ENCODE assay signal across 14 mouse cellular contexts in the genomic region with DNA sequence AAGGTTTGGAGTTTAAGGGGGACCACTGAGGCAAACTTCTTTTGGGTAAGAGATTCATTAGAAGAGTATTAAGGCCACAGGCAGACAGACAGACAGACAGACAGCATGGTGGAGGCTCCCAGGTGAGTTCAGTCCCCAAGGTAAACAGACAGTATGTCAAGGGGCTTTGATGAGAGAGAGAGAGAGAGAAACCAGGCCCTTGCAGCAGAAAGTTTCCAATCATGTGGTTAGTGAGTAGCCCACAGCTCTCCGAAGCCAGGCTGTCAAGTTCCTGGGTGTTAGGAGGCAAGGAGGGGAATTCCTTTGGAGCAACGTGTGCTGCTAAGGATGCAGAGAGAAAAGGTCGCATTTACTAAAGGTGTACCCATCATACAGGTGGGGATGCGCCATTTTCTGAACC. TPM values are rescaled to one million over a fixed set of nuclear protein-coding genes. Genes with fewer than 3 reads are reported as not detected.
DNase-seq lines count a peak whose midpoint lies in the region; ATAC-seq and TF ChIP-seq lines count a peak whose summit lies in the region.
"Had no signal": no experiment of that assay in that cellular context is flagged by ENCODE, and none has a peak within 500 bp of the region (broad histone marks: within the 10 kb centered on the region; RNA-seq: fewer than 3 reads in every experiment).

No protein-coding gene starts in this region.

- H3K9me3 ChIP-seq in liver, embryonic 11.5 days (ENCODE audit: control insufficient read depth, low read length) = no peaks in the 10 kb centered on the region
- no peaks in the 10 kb centered on the region for H3K9me3 ChIP-seq in CH12.LX (replicated peaks; ENCODE audit: low read length)
- H3K9me3 ChIP-seq: G1E had no signal

- H3K79me2 ChIP-seq in liver, adult 2 months (ENCODE audit: control insufficient read depth, insufficient read depth, low read length) = no peaks in the 10 kb centered on the region
- H3K79me2 ChIP-seq in CH12.LX (replicated peaks; ENCODE audit: control insufficient read depth, extremely low read depth, insufficient read depth, poor library complexity, severe bottlenecking) = no peaks in the 10 kb centered on the region

- in situ Hi-C loops in CH12.LX (cut with MboI; ENCODE audit: low pct_ligation_motif_present, low pct_unique_long_range_greater_than_20kb, low sequenced_read_pairs) = loop anchor here (5.0 kb wide), 1 partner anchor 45 kb away; no protein-coding TSS in a partner anchor

- TF ChIP-seq RAD21 in CH12.LX (IDR thresholded peaks at IDR 0.05; ENCODE audit: low read depth, low read length) = no peak

- no peak for TF ChIP-seq CTCF in liver, adult 2 months (IDR thresholded peaks at IDR 0.05; ENCODE audit: low read depth, low read length)
- no peak for TF ChIP-seq CTCF in CH12.LX (conservative IDR thresholded peaks at IDR 0.05 in 1 of 2, IDR thresholded peaks at IDR 0.05 in 1 of 2; ENCODE audit: low read depth in 2 of 2, low read length in 2 of 2)

- no peak overlapping the region for H3K9ac ChIP-seq in liver, adult 2 months (ENCODE audit: low read depth, low read length)
- H3K9ac ChIP-seq in liver, embryonic 11.5 days (ENCODE audit: low read depth, low read length) = no peak overlapping the region
- H3K9ac ChIP-seq in CH12.LX (ENCODE audit: insufficient read depth, low read depth) = no peak overlapping the region

- peaks cover 32% of the 10 kb centered on the region for H3K4me1 ChIP-seq in liver, adult 2 months (ENCODE audit: control insufficient read depth, insufficient read depth, low read length)
- H3K4me1 ChIP-seq in liver, embryonic 11.5 days (replicated peaks; ENCODE audit: control insufficient read depth, insufficient read depth, low read length) = no peaks in the 10 kb centered on the region
- H3K4me1 ChIP-seq in CH12.LX (ENCODE audit: control insufficient read depth in 1 of 2, insufficient read depth in 2 of 2) = peaks cover 20 to 35% of the 10 kb centered on the region in 2 experiments

- DNase-seq in liver, adult 2 months (ENCODE audit: extremely low read depth, low read depth, low spot score) = no peak
- no peak for DNase-seq in liver, embryonic 11.5 days (ENCODE audit: low spot score)
- no peak for DNase-seq in CH12.LX (ENCODE audit: extremely low read depth)
- DNase-seq: adrenal gland, adult 8-10 months; adrenal gland, postnatal 25 days; B cell, adult 2 months; cerebellum, adult 11 months; cerebellum, adult 18-20 months; cerebellum, adult 2 months had no signal

- no peak for TF ChIP-seq POLR2A in liver, adult 2 months (IDR thresholded peaks at IDR 0.05; ENCODE audit: extremely low read depth, insufficient read depth, low read length)
- TF ChIP-seq POLR2A in CH12.LX (IDR thresholded peaks at IDR 0.05; ENCODE audit: low read depth, low read length) = no peak

- no peak for ATAC-seq in liver, embryonic 11.5 days (replicated peaks; ENCODE audit: low FRiP score)
- no peak for ATAC-seq in frontal cortex, adult (ENCODE audit: low TSS enrichment)
- ATAC-seq: activated CD4-positive, CD25-positive, alpha-beta regulatory T cell, adult 4 months; CD4-positive, CD25-positive, alpha-beta regulatory T cell, adult 4 months; Patski had no signal

- peak; percentile 77 for TF ChIP-seq EP300 in CH12.LX (IDR thresholded peaks at IDR 0.05; ENCODE audit: low read length)

- no peaks in the 10 kb centered on the region for H3K27me3 ChIP-seq in liver, adult 2 months (ENCODE audit: control insufficient read depth, insufficient read depth, low read length)
- H3K27me3 ChIP-seq in liver, embryonic 11.5 days (replicated peaks; ENCODE audit: control insufficient read depth, insufficient read depth, low read length) = peaks cover 3% of the 10 kb centered on the region; the same call in 1 of the 2 replicates
- H3K27me3 ChIP-seq in CH12.LX (replicated peaks) = no peaks in the 10 kb centered on the region

- dilution Hi-C loops in CH12.LX (cut with MboI; ENCODE audit: extremely low pct_ligation_motif_present, extremely low pct_unique_long_range_greater_than_20kb, low sequenced_read_pairs) = no loop called here

- H3K4me3 ChIP-seq in liver, adult 2 months (ENCODE audit: insufficient read depth, low read depth, low read length) = no peak overlapping the region
- H3K4me3 ChIP-seq in liver, embryonic 11.5 days (ENCODE audit: low read depth, low read length) = no peak overlapping the region
- H3K4me3 ChIP-seq in CH12.LX (replicated peaks in 1 of 3; ENCODE audit: low read depth in 2 of 3, low read length in 2 of 3, poor library complexity in 1 of 3) = no peak overlapping the region

- no peak overlapping the region for H3K4me2 ChIP-seq in liver, embryonic 11.5 days
- no peak overlapping the region for H3K4me2 ChIP-seq in CH12.LX (ENCODE audit: insufficient read depth, low read depth, poor library complexity, severe bottlenecking)

- no peaks in the 10 kb centered on the region for H3K36me3 ChIP-seq in liver, adult 2 months (ENCODE audit: control insufficient read depth, insufficient read depth, low read length)
- no peaks in the 10 kb centered on the region for H3K36me3 ChIP-seq in liver, embryonic 11.5 days (ENCODE audit: control insufficient read depth, insufficient read depth, low read length)
- no peaks in the 10 kb centered on the region for H3K36me3 ChIP-seq in CH12.LX (replicated peaks in 1 of 2; ENCODE audit: control insufficient read depth in 1 of 2, insufficient read depth in 1 of 2, low read length in 1 of 2)
- H3K36me3 ChIP-seq: G1E had no signal

- 82% methylated on average over 4 of the region's 4 CpGs for WGBS in liver, adult 2 months
- 58% methylated on average over 4 of the region's 4 CpGs for WGBS in liver, embryonic 11.5 days

- H3K27ac ChIP-seq in liver, adult 2 months (replicated peaks; ENCODE audit: insufficient read depth, low read depth, low read length) = peak overlapping the region; percentile 6
- H3K27ac ChIP-seq in liver, embryonic 11.5 days (ENCODE audit: low read depth, low read length) = no peak overlapping the region
- H3K27ac ChIP-seq in CH12.LX (ENCODE audit: insufficient read depth, low read depth) = no peak overlapping the region

TF ChIP-seq in CH12.LX, 34 proteins besides CTCF, POLR2A, EP300 and RAD21:
- TF ChIP-seq ETS1 (conservative IDR thresholded peaks at IDR 0.05; ENCODE audit: low read depth, low read length) (peak; percentile 36; the same call in 1 of the 2 replicates), IRF4 (IDR thresholded peaks at IDR 0.05; ENCODE audit: low read depth, low read length) (peak; percentile 64), SIN3A (IDR thresholded peaks at IDR 0.05; ENCODE audit: low read length) (0 out of 2 replicates have a peak, but pooled peaks have one; percentile 30), MYC (IDR thresholded peaks at IDR 0.05; ENCODE audit: low read depth, low read length) (0 out of 2 replicates have a peak, but pooled peaks have one; percentile 46), CHD2 (IDR thresholded peaks at IDR 0.05; ENCODE audit: low read length) (no peak), ELF1 (IDR thresholded peaks at IDR 0.05; ENCODE audit: low read depth, low read length) (0 out of 2 replicates have a peak, but pooled peaks have one; percentile 20), SMC3 (IDR thresholded peaks at IDR 0.05; ENCODE audit: low read depth, low read length) (no peak; the same call in 1 of the 2 replicates), MXI1 (IDR thresholded peaks at IDR 0.05; ENCODE audit: low read depth, low read length) (peak; percentile 17; the same call in 1 of the 2 replicates), TCF12 (IDR thresholded peaks at IDR 0.05; ENCODE audit: low read depth, low read length) (0 out of 2 replicates have a peak, but pooled peaks have one; percentile 16), POLR2AphosphoS2 (IDR thresholded peaks at IDR 0.05; ENCODE audit: low read depth, low read length) (no peak), USF1 (IDR thresholded peaks at IDR 0.05; ENCODE audit: low read depth, low read length) (peak; percentile 9; the same call in 1 of the 2 replicates), MAZ (IDR thresholded peaks at IDR 0.05; ENCODE audit: low read depth, low read length) (0 out of 2 replicates have a peak, but pooled peaks have one; percentile 34)

RNA-seq across cellular contexts. Expression of a gene that starts 9.8 kb away (rescaled TPM):
- 1,338 and 2,774 TPM in 2 replicates for total RNA-seq in liver, adult 2 months (2014; rRNA removed)
- polyA plus RNA-seq in liver, adult 2 months (2012; rRNA removed) = 5,589 and 8,115 TPM in 2 replicates
- 11.0 and 12.0 TPM in 2 replicates for polyA plus RNA-seq in liver, embryonic 11.5 days (2014; fragmentation: Nextera tagmentation; extraction: Ambion mirVana)
- total RNA-seq in CH12.LX (2012; rRNA removed) (202 and 225 TPM in 2 replicates), CH12.LX (2014; rRNA removed) (240 and 314 TPM in 2 replicates)
- polyA plus RNA-seq in CH12.LX (2012; ENCODE audit: insufficient read length, low read depth) = 203 and 244 TPM in 2 replicates

Comparison
In these comparisons a context has a peak if more than half of its experiments do, and no peak if none do; other contexts are left out.
1. RNA of a gene that starts 9.8 kb away (polyA plus RNA-seq): 5,589 to 8,115 TPM in liver, adult 2 months; 203 to 244 TPM in CH12.LX and 11.0 to 12.0 TPM in liver, embryonic 11.5 days; every median in the first group is over 10 times any median in the second.